Mouse (Mus musculus): ENCODE results near the gene Ccnh.
A peak's percentile ranks its signal among the peaks of the same experiment; 100 is the strongest.
"Not testable (repeated sequence)": the region's sequence is repeated elsewhere in the genome, so short reads cannot be mapped to it uniquely, and the experiment has no call there.

Gene Ccnh

DNA sequence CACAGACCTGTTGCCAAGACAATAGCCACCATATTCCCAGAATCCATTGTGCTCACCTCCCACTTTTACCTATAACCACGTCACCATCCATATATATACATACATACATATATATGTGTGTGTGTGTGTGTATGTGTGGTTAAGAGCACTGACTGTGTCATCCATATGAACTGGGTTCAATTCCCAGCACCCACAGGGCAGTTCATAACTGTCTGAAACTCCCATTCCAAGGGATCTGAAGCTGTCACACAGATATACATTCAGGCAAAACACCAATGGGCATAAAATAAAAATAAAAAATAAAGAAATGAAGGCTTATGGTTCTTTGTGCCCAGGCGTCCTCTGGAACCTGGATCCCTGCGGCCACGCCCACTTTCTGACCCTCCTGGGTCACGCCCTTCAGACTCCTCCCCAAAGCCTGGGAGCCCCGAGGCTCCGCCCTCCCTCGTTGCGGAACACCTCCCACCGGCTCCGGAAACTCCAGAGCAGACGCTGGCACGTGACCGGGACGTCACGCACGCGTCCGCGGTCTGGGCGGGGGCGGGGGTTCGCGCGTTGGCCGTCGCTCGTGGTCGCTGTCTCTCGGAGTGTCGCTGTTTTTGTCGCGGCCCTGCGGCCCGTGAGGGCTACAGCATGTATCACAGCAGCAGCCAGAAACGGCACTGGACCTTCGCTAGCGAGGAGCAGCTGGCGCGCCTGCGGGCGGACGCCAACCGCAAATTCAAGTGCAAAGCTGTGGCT lies at the start of gene Ccnh:
TSS of gene Ccnh (plus strand) at position 506 of the 741 bp plus-strand sequence.
- peak; percentile 85 for DNase-seq (ENCODE audit: low spot score)

DNA sequence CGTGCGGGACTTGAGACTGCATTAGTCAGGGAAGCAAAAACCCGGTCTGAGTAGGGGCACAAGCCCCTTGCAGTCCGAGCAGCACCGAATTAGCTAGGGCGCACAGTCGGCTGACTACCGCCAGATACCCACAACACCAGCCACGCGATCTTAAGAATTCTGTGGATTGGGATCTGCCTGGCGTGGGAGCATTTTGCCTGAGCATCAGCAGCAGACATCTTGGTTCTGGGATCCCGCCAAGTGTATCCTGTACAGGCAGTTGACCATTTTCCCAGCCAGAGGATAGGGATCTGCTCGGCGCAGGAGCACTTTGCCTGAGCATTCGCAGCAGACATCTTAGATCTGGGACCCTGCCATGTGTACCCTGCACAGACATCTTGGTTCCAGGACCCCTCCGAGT lies 45.8 kb upstream of the Ccnh start:
- DNase-seq (ENCODE audit: low spot score): not testable (repeated sequence)

DNA sequence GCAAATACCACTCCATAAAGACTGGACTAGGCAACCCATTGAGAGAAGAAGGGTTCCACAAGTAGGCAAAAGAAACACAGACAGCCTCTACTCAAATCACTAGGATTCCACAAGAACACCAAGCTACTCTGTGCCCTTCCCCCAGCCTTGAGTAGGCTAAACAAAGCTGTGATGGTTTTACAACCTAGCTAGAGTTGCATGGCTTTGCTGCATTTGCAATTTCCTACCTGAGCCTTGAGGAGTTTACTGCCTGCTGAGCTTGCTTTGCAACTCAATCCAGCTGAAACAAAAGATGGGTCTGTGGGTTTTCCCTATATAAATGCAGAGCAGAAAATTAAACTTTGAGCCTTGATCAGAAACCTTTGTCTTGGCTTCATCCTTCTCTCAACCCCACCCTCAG lies 42.7 kb upstream of the Ccnh start:
- DNase-seq (ENCODE audit: low spot score): no peak

DNA sequence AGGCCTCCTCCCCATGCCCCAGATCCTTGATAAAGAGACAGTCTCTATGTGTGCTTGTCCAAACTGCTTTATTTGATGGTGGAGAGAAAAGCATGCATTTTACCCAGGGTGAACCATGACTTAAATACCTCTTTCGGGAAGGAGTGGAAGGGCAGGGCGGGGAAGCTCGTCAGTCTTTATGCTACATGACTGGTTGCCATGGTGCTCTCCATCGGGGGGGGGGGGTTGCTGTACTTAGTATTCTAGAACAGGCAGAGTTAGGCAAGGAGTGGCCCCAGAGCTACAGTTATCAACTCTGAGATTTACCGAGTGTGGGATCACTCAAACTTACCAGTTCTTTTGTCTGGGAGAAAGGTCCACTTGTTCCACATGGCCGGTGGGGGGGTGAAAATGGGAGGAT lies 34.5 kb upstream of the Ccnh start:
- DNase-seq (ENCODE audit: low spot score): no peak

DNA sequence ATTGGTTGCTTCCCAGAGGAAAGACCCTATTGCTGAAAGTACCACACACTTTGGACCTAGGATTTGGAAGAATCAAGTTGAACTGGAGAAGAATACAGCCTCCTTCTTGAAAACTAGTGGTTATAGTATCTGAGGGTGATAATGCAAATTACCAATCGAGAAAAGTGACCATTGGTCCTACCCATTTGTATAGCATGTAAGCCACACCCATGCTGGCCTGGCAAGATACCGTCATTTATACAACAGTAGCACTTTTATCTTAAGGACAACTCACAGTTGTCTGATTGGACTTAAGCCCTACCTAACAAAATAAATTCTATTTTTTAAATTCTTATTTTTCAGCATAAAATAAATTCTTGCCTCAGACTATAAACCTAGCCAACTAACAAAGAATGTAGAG lies 29.2 kb upstream of the Ccnh start:
- DNase-seq (ENCODE audit: low spot score): no peak

DNA sequence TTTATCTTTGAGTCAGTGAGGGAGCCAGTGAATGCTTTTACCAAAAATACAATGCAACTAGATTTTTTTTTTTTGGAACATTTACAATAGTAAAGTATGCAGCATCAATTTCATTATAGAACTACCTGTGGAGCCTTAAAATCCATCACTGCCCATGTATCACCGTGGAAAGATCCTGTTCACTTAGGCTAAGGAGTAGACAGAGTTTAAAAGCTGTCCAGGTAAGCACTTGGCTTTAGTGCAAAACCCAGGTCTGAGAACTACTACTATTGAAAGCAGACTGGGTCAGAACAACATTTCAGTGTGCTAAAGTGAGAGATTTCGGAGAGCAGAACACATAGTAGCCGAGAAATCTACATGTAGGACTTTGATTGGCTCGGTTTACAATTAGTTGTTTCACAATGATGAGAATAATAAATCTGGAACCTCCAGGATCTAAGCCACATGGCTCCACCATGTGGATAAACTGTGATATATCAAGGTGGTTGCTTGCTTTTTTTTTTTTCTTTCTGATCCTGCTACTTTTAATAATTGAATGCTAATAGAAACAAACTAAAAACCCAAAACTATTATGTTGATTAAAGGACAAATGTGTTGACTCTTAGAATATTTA lies 24.6 kb upstream of the Ccnh start:
- no peak for DNase-seq (ENCODE audit: low spot score)

DNA sequence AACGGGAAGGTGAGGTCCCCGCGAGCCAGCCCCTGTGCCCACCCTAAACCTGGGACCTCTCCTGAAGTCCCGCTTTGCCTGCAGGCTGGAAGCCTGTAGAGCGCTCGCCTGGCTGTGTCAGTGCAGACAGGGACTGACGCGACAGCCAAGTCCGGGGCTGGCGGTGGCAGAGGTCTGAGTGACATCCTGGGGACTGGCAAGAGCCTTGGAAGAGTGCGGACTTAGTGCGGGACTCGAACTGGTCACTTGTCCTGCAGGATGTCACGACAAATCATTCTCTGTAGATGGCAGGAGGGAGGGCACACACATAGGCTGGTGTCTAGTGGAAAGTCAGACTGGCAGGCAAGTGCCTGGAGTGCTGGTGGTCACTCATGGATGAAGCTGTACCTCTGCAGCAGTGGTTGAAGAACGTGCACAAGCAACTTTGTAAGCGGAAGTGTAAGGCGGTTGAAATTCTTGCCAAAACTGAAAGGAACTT lies 475 bp downstream of the Ccnh start:
- no peak for DNase-seq (ENCODE audit: low spot score)

DNA sequence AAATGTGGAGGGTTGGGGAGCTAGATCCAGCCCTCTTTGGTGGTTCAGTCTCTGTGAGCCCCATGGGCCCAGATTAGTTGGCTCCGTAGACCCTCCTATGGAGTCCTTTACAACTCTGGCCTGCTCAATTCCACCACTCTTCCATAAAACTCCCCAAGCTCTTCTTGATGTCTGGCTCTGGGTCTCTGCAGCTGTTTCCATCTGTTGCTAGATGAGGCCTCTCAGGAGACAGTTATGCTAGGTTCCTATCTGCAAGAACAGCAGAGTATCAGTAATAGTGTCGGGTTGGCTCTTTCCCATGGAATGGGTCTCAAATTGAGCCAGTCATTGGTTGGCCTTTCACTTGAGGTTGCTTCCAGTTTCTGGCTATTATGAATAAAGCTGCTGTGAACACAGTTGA lies 2.0 kb downstream of the Ccnh start:
- DNase-seq (ENCODE audit: low spot score): no peak

DNA sequence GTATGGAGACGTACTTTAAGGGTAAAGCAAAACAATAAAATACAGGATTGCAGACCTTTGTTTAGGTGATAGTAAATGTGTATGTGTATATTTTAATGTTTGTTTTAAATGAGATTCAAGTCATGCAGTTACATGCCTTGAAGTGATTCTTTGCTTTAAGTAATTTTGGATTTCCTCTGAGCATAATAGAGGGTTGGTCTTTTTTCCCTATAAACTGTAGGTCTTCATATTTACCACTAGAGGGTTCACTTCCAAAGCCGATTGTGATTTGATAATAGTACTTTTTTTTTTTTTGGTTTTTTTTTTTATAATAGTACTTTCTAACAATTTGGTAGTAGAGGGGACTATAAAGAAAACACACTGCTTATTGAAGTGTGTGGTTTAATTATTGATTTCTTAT lies 18.3 kb downstream of the Ccnh start:
- DNase-seq (ENCODE audit: low spot score): no peak

DNA sequence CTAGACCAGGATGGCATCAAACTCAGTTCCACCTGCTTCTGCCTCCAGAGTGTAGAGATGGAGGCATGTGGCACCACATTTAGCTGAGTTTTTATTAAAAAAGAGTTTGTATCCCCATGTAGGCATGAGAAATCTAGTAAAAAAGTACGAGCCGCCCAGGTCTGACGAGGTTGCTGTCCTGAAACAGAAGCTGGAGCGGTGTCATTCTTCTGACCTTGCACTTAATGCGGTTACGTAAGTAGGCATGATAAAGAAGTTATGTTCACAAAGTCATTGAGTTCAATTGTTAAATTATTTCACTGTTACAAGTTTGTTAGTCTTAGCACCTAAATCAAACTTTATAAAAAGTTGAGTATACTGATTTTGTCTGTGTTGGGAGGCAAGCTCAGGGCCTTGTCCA lies 19.4 kb downstream of the Ccnh start:
- no peak for DNase-seq (ENCODE audit: low spot score)

DNA sequence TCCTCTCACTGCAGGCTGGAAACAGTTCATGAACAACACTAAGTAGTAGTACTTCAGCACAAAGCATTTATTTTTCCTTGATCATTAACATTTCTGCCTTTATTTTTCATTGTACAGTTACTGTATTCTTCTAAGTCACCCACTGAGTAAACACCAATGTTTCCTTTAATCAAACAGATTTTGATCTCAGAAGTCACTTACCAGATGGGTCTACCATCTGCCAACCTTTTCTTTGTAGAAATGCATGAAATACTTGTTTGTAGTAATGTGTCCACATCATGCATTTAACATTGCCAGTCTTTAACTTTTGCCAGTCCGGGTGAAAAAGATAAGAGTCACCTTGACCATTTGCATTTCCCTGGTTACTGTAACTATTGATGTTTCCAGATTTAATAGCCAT lies 21.1 kb downstream of the Ccnh start:
- no peak for DNase-seq (ENCODE audit: low spot score)

DNA sequence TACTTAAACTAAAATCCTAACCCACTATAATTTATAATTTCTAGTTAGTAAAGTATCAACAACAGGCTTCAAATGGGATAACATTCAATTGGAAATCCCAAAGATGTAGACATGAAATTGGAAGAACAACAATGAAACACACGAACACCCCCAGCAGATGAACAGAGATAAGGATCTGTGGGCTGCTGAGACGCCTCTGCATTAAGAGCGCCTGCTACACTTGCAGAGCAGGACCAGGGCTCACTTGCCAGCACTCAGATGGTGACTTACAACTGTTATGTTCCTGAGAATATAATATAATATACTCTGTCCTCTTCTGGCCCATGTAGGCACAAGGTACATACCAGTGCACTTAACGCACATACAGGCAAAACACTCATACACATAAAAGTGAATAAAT lies 29.4 kb downstream of the Ccnh start:
- no peak for DNase-seq (ENCODE audit: low spot score)

DNA sequence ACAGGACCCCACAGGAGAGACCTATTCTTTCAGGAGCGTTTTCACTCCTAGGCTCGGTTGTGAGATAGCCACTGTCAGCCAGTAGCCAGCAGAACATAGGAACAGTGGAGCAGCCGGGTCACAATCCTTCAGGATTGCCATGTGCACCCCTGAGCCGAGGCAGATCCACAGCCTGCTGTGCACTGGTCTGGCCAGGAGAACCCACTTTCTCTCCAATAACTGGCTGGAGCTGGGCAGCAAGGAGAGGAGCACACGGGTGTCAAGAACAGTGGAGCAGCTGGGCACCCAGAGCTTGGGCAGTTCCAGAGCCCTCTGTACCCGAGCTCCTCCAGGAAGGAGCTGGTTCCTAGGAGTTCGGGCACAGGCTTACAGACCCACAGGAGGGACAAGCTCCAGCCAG lies 49.6 kb downstream of the Ccnh start:
- DNase-seq (ENCODE audit: low spot score): no peak

All from ovary, adult 18-20 months (tissue).